Mouse (Mus musculus) macrophage (primary cell): Measurements from ENCODE around the gene Derl2. TPM values are rescaled to one million over a fixed set of nuclear protein-coding genes. Genes with fewer than 3 reads are reported as not detected.

Source experiments
- H3K27ac ChIP-seq: fragments of 350-480 bp; formaldehyde crosslinking; 2 replicates; pipeline ENCODE4 v1.9.0; 2021
- H3K36me3 ChIP-seq: fragments of 350-480 bp; formaldehyde crosslinking; 2 replicates; pipeline ENCODE4 v1.9.0; 2021; ENCODE audit errors: inconsistent target
- H3K4me3 ChIP-seq: fragments of 350-480 bp; formaldehyde crosslinking; 2 replicates; pipeline ENCODE4 v1.9.0; 2021; ENCODE audit errors: inconsistent target
- H3K79me2 ChIP-seq: fragments of 350-480 bp; formaldehyde crosslinking; 2 replicates; pipeline ENCODE4 v1.9.0; 2021; ENCODE audit errors: inconsistent target
- WGBS: methylation state at CpG from one replicate; pipeline ENCODE4 v1.1.7; 2026; ENCODE audit warnings: inconsistent platforms; ENCODE audit not compliant: missing documents; 5-methylcytosine and 5-hydroxymethylcytosine counted together
- polyA plus RNA-seq: library from polyadenylated mRNA; stranded (reverse); fragments of 250-400 nt; gene quantifications from 3 replicates; pipeline ENCODE4 v1.2.4, GENCODE M21; 2018; ENCODE audit warnings: inconsistent platforms

The Derl2 gene
- polyA plus RNA-seq, 1 experiment from 2014 or later, result 66.1 TPM

DNA sequence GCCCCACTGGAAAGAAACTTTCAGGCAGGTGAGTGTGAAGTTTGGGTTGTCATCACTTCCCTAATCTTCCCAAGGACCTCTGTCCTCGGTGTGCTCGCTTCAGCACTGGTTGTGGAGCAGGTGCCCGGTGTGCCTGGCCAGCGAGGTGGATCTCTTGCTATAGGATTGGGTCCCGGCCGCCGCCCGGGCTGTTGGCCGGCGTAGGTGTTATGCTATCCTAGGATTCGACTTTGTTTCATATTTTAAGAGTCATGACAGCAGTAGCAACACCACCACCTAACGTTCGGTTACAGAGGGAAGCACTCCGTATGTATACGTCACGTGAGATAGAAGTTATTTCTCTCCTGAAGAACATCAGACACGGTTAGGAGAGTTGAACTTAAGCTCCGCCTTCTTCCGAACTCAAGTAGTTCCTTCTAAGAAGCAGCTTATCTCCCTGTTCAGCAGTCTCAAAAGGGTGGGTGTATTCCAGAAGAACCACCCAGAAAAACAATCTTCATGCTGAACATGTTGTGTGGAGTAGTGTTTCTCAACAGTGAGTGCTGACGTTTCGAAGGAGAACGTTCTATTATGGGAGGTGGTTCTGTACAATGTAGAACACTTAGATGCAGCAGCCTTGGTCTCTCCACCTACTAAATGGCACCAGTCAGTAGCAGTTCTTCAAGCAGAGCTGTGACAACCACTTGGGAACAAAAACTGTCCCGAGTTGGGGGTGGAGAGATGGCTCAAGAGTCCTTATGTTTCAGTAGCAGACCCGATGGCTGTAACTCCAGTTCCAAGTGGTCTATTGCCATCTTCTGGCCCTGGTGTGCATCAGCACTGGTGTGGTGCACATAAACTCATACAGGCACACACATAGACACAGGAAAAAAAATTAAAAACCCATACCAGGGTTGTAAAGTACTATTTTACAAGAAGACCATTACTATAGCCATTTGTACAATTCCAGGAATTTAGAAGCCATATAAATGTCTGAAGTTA, 48.8 kb downstream of the Derl2 start:
- Histone ChIP-seq H3K27ac (peak overlapping the region; percentile 73), H3K4me3 (peak overlapping the region; percentile 97), H3K36me3 (peaks cover 38% of the 10 kb centered on the region), H3K79me2 (peaks cover 40% of the 10 kb centered on the region)
- WGBS, result 12% methylated on average over 24 of the region's 24 CpGs

DNA sequence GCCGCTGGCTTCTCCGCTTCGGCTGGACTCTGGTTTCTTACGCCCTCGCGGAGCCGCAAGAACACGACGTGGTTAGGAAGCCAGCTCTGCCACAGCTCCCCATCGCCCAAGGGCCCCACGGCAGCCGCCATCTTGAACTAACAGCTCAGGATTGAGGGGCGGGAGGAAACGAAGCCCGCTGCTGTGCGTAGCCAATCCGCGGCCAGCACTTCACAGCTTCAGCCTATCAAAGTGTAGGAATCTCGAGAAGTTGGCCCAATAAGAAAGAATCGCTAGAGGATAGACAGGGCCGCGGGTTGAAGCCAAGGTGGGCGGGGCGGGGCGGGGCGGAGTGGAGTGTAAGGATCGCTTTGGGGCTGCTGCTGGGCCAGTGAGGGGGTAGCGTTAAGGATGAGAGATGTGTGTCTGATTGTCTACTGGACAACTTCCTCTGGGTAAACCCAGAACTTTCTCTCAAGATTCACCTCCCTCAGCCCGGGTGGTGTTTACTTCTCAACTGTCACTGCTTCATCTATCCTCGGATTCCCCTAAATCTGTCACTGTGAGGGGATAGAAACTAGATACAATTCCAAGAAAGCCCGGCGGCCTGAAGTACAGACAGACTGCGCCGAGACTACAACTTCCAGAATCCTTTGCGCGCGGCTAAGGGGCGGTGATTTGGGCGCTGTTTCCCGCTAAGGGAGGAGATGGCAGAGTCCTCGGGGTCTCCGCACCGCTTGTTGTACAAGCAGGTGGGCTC, 49.7 kb downstream of the Derl2 start, which contains the start of the genes Nup88 and Rpain:
Gene Nup88, minus strand, starts transcription at position 153 of the 739 bp plus-strand sequence.
Gene Rpain, plus strand, starts transcription at position 393 of the 739 bp plus-strand sequence.
- H3K79me2 ChIP-seq, result peaks cover 40% of the 10 kb centered on the region
- under 1% methylated on average over 37 of the region's 43 CpGs for WGBS
- peak within 1 kb of the TSS; percentile 97 for H3K4me3 ChIP-seq
- peak within 1 kb of the TSS; percentile 73 for H3K27ac ChIP-seq
- H3K36me3 ChIP-seq, result peaks cover 39% of the 10 kb centered on the region

DNA sequence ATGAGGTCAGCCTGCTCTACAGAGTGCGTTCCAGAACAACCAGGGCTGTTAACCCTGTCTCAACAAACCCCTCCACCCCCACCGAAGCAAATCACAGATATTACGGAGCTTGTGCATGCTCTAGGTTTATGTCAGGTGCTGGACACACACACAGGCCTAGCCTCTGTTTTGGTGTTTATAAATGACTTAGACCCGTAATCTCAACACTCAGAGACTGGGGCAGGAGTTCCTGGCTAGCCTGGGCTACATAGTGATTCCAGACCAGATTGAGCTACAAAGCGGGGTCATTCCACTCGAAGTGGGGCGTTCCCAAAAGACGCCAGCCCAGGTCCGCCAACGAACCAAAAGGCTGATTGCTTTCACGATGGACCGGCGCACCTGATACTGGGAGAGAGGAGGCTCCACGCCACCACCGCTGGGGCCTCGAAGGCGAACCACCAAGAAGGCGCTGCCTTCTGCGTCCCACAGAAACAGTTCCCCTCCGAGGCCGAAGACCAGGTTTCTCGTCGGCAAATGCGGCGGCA, 50.3 kb downstream of the Derl2 start:
- peaks cover 39% of the 10 kb centered on the region for H3K36me3 ChIP-seq
- peak overlapping the region; percentile 73 for H3K27ac ChIP-seq
- peaks cover 43% of the 10 kb centered on the region for H3K79me2 ChIP-seq
- WGBS, result 1% methylated on average over 25 of the region's 25 CpGs
- H3K4me3 ChIP-seq, result peak overlapping the region; percentile 97

DNA sequence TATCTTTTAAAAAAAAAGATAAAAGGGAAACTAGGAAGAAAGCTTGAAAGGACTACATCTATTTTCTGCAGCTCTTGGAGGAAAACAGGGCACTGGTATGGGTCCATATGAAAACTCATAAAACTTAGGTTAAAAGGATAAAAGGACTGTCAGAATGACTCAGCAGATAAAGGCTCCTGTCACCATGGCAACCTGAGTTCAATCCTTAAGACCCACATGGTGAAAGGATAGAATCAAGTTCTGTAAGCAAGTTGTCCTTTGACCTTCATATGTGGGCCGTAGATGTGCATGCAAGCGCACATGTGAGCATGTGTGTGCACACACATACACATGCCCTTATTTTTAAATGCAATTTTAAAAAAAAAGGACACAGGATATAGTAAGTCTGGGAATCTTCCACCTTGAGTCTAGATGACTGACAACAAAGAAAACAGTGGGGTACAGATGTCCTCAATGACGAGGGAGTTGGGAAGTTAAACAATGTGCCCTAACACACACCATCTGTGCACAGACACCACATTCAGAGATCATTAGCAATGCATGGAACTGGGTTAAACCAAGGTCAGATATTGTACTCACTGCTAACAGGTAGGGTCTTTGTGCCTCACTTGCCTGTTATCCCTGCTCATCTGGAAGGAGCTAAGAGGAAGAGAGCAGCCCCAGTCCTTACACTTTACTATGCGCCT, 55.3 kb downstream of the Derl2 start:
- Histone ChIP-seq H3K79me2 (peaks cover 56% of the 10 kb centered on the region), H3K4me3 (no peak overlapping the region), H3K27ac (no peak overlapping the region), H3K36me3 (peaks cover 50% of the 10 kb centered on the region)
- 91% methylated on average over 4 of the region's 4 CpGs for WGBS

DNA sequence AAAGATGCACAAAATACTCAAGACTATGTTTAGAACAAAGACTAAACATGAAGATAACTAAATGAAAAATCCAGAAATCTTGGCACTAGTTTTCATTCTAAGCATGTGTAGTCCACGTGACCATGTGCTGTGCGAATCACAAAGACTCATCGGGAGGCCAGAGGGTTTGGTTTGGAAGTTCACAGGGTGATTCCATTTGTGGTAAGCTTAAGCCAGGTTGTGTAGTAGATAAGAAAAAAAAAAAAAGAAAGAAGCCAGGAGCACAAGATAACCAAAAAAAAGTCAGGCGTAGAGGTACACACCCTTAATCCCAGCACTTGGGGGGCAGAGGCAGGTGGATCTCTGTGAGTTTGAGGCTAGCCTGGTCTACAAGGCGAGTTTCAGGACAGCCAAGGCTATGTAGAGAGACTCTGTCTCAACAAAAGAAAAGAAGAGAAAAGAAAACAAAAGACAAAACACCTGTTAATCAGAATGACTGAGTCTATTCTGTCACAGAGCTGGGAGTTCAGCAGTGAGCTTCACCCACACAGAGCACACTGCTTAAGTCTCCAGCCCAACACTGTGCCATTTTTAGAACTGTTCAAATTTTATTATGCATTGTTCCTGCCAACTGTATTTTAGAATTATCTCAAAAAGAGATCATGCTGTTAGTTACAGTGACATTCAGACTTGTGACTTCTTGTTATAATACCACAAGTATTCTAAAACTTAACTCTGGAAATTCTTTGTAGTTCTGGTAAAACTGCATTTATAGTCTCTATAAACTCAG, 58.7 kb downstream of the Derl2 start:
- no peak overlapping the region for H3K27ac ChIP-seq
- H3K36me3 ChIP-seq, result peaks cover 78% of the 10 kb centered on the region
- no peak overlapping the region for H3K4me3 ChIP-seq
- 94% methylated on average over 5 of the region's 5 CpGs for WGBS
- H3K79me2 ChIP-seq, result peaks cover 31% of the 10 kb centered on the region; the same call in 1 of the 2 replicates

Other genes with a start within 250 kb of the Derl2 start
- 1.2 to 5.3 TPM (median 2.4 TPM) in 3 replicates for gene Scimp, start 207.3 kb downstream of the Derl2 start, polyA plus RNA-seq
- gene Rabep1, start 175.1 kb downstream of the Derl2 start, polyA plus RNA-seq, result 27.9 to 38.0 TPM (median 32.0 TPM) in 3 replicates
- gene Nup88, start 49.9 kb downstream of the Derl2 start, polyA plus RNA-seq, result 50.2 to 90.1 TPM (median 51.7 TPM) in 3 replicates
- gene Rpain, start 49.6 kb downstream of the Derl2 start, polyA plus RNA-seq, result 23.6 to 62.8 TPM (median 32.4 TPM) in 3 replicates
- 71.5 to 186 TPM (median 95.5 TPM) in 3 replicates for gene C1qbp, start 36.8 kb downstream of the Derl2 start, polyA plus RNA-seq
- gene Dhx33, start 15.4 kb downstream of the Derl2 start, polyA plus RNA-seq, result 9.2 to 12.2 TPM (median 9.6 TPM) in 3 replicates
- 24.4 to 31.1 TPM (median 27.7 TPM) in 3 replicates for gene Mis12, start 230 bp downstream of the Derl2 start, polyA plus RNA-seq
- not detected in 3 replicates for gene 6330403K07Rik, start 13.7 kb upstream of the Derl2 start, polyA plus RNA-seq
- 1.5 to 2.5 TPM (median 2.0 TPM) in 3 replicates for gene Nlrp1a, start 124.9 kb upstream of the Derl2 start, polyA plus RNA-seq
- gene Nlrp1b, start 210.9 kb upstream of the Derl2 start, polyA plus RNA-seq, result 9.1 to 16.2 TPM (median 9.4 TPM) in 3 replicates